Mouse (Mus musculus) heart, adult 2 months (tissue): ENCODE results near the gene Mip. TPM values are rescaled to one million over a fixed set of nuclear protein-coding genes. Genes with fewer than 3 reads are reported as not detected.
A peak's percentile ranks its signal among the peaks of the same experiment; 100 is the strongest.
"Not testable (repeated sequence)": the region's sequence is repeated elsewhere in the genome, so short reads cannot be mapped to it uniquely, and the experiment has no call there.

Source experiments
- DNase-seq, 2 experiments: peaks; one replicate each; pipeline ENCODE4 v3.0.0; 2021
- H3K27ac ChIP-seq: fragments of 200-600 bp; 2 replicates; pipeline ENCODE4 v1.8.1; 2022
- H3K27me3 ChIP-seq: fragments of 200-500 bp; 2 replicates; pipeline ENCODE4 v1.6.1; 2012; ENCODE audit warnings: mild to moderate bottlenecking, low read length, inconsistent platforms, mixed read lengths; ENCODE audit not compliant: control insufficient read depth, insufficient read depth
- H3K36me3 ChIP-seq: fragments of 200-500 bp; 2 replicates; pipeline ENCODE4 v1.6.1; 2012; ENCODE audit warnings: low read length, inconsistent platforms; ENCODE audit not compliant: control insufficient read depth, insufficient read depth
- H3K4me1 ChIP-seq: fragments of 200-500 bp; 2 replicates; pipeline ENCODE4 v1.6.1; 2011; ENCODE audit warnings: low read length; ENCODE audit not compliant: control insufficient read depth, insufficient read depth
- H3K4me3 ChIP-seq: fragments of 200-600 bp; 2 replicates; pipeline ENCODE4 v1.8.1; 2022
- H3K79me2 ChIP-seq: fragments of 200-500 bp; replicated peaks from 2 replicates; pipeline ENCODE4 v1.6.1; 2012; ENCODE audit warnings: mild to moderate bottlenecking, inconsistent platforms, low read length, moderate library complexity, mixed read lengths; ENCODE audit not compliant: control insufficient read depth, insufficient read depth
- H3K9ac ChIP-seq: fragments of 200-500 bp; 2 replicates; pipeline ENCODE4 v1.6.1; 2012; ENCODE audit warnings: low read depth, mild to moderate bottlenecking, control low read depth, inconsistent platforms, low read length, mixed read lengths
- CTCF ChIP-seq: fragments of 200-600 bp; IDR thresholded peaks from 2 replicates; pipeline ENCODE4 v1.8.1; 2022; ENCODE audit warnings: antibody characterized with exemption, mild to moderate bottlenecking, moderate library complexity
- EP300 ChIP-seq: fragments of 200-500 bp; IDR thresholded peaks from 2 replicates; pipeline ENCODE4 v1.6.1; 2011; ENCODE audit warnings: low read depth, low read length, control low read depth; ENCODE audit not compliant: insufficient read depth
- POLR2A ChIP-seq: fragments of 200-500 bp; IDR thresholded peaks from 2 replicates; pipeline ENCODE4 v1.6.1; 2011; ENCODE audit warnings: mild to moderate bottlenecking, low read depth, low read length, control low read depth; ENCODE audit not compliant: insufficient read depth
- WGBS: fragments of 180-500 bp; shearing (Covaris S2); methylation state at CpG from one replicate; pipeline ENCODE4 v1.1.7; 2018; 5-methylcytosine and 5-hydroxymethylcytosine counted together
- intact Hi-C: fragments of 180-260 bp; cut with DNase I; formaldehyde crosslinking; loops from one replicate; pipeline ENCODE4 v1.15.1; 2025
- polyA plus RNA-seq: library from polyadenylated mRNA; depleted of rRNA; stranded (reverse); fragments of >200 nt; gene quantifications from 2 replicates; pipeline ENCODE4 v1.2.3, GENCODE M21; 2012
- total RNA-seq, 2 experiments: library from RNA; stranded (reverse); gene quantifications; 2 replicates each; pipeline ENCODE4 v1.2.3; 2021

Gene Mip
- total and polyA plus RNA-seq, 3 experiments: not detected

DNA sequence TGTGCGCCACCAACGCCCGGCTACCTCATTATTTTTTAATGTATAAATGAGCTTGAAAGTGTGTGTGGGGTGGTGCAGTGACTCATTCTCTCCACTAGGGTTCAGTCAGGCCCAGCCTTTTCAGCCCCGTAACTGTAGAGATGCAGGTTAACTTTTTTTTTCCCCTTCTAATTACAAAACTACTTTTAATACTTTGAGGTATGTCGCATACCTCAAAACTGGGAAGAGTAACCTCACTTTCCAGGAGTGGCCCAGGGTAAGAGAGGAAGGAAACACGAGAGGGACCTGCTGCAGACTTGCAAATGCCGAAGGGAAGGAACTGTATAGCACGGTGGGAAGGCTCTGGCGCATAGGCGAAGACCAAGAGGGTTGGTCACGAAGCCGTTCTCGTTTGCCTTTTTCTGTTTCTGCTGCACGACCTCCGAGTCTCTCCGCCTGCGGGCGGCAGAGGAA lies 12.7 kb upstream of the Mip start:
- Histone ChIP-seq H3K9ac (peak overlapping the region; percentile 66), H3K27me3 (no peaks in the 10 kb centered on the region; the same call in 1 of the 2 replicates), H3K27ac (peak overlapping the region; percentile 2; the same call in 1 of the 2 replicates)

GRCm38 (mm10) chr10:128214112-128214511 lies 11.5 kb upstream of the Mip start:
- H3K79me2 ChIP-seq, H3K36me3 ChIP-seq, H3K27me3 ChIP-seq, H3K27ac ChIP-seq, H3K4me1 ChIP-seq, H3K9ac ChIP-seq, H3K4me3 ChIP-seq, intact Hi-C loops, DNase-seq: not testable (repeated sequence)
- WGBS: 90% methylated on average over 4 of the region's 4 CpGs

More for the DNA sequence above, 12.7 kb upstream of the Mip start:
- Histone ChIP-seq H3K4me1 (peaks cover 3% of the 10 kb centered on the region), H3K4me3 (peak overlapping the region; percentile 50), H3K79me2 (no peaks in the 10 kb centered on the region), H3K36me3 (no peaks in the 10 kb centered on the region)
- intact Hi-C loops: loop anchor here (1.0 kb wide), 2 partner anchors 19 to 71 kb away; partner anchors contain the start of gene Timeless
- 1% methylated on average over 18 of the region's 18 CpGs for WGBS
- peak; percentile 54 to 61 for DNase-seq
- TF ChIP-seq EP300 (peak; percentile 29; the same call in 1 of the 2 replicates), POLR2A (no peak), CTCF (peak; percentile 87)

DNA sequence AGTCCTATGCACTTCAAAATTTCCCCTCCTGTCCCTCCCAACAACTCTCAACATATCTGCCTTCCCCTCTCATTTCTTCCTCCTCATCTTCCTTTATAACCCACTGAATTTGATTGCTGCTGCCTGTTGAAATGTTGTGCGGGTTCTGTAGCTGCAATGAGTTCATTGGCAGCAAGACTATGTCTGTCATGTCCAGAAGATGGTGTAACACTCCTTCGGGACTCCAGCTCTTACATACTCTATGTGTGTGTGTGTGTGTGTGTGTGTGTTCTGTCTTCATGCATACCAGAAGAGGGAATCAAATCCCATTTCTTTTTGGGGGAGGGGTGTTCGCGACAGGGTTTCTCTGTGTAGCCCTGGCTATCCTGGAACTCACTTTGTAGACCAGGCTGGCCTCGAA lies 10.7 kb upstream of the Mip start:
- Histone ChIP-seq H3K4me1 (peaks cover 3% of the 10 kb centered on the region), H3K27me3 (no peaks in the 10 kb centered on the region; the same call in 1 of the 2 replicates), H3K27ac (no peak overlapping the region), H3K9ac (no peak overlapping the region), H3K79me2 (no peaks in the 10 kb centered on the region), H3K36me3 (no peaks in the 10 kb centered on the region), H3K4me3 (no peak overlapping the region)
- DNase-seq: no peak
- intact Hi-C loops: no loop called here
- 79% methylated on average over 5 of the region's 5 CpGs for WGBS
- no peak for TF ChIP-seq CTCF
- TF ChIP-seq EP300: no peak
- TF ChIP-seq POLR2A: no peak

DNA sequence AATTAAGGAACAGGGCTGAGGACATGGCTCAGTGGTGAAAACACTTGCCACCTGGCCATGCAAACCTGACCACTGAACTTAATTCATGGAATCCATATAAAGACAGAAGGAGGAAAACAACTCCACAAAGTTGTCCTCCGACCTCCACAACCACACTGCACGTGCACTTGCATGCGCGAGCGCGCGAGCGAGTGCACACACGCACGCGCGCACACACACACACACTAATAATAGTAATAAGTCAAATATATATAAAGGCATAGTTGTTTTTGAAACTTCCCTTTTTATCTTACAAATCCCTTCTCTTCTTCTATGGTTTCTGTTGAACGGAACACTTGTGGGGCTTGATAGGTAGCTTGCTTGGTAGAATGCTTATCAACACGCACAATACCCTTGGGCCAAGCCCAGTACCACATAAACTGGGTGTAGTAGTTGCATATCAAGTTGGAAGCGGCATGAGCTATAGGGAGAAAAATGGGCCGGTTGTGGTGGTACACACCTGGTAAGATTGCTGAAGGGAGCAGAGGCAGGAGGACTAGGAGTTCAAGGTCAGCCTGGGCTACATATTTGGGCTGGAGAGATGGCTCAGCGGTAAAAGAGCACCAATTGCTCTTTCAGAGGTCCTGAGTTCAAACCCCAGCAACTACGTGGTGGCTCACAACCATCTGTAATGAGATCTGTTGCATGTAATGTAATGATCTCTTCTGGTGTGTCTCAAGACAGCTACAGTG lies 7.1 kb upstream of the Mip start:
- Histone ChIP-seq H3K36me3 (no peaks in the 10 kb centered on the region), H3K79me2 (no peaks in the 10 kb centered on the region), H3K27ac (no peak overlapping the region), H3K27me3 (no peaks in the 10 kb centered on the region; the same call in 1 of the 2 replicates), H3K4me3 (no peak overlapping the region), H3K4me1 (no peaks in the 10 kb centered on the region), H3K9ac (no peak overlapping the region)
- WGBS: 91% methylated on average over 18 of the region's 18 CpGs
- TF ChIP-seq EP300: no peak
- TF ChIP-seq CTCF: no peak
- TF ChIP-seq POLR2A: no peak
- intact Hi-C loops: no loop called here
- DNase-seq: no peak

GRCm38 (mm10) chr10:128221533-128222286 lies 3.9 kb upstream of the Mip start:
- DNase-seq: peak in 1 of 2 experiments; percentile 24
- Histone ChIP-seq H3K4me1 (no peaks in the 10 kb centered on the region), H3K27ac (no peak overlapping the region), H3K27me3 (no peaks in the 10 kb centered on the region), H3K9ac (no peak overlapping the region), H3K79me2 (no peaks in the 10 kb centered on the region), H3K4me3 (no peak overlapping the region), H3K36me3 (no peaks in the 10 kb centered on the region)
- TF ChIP-seq EP300 (no peak), CTCF (peak; percentile 43), POLR2A (no peak)
- intact Hi-C loops: no loop called here
- 49% methylated on average over 16 of the region's 16 CpGs for WGBS

DNA sequence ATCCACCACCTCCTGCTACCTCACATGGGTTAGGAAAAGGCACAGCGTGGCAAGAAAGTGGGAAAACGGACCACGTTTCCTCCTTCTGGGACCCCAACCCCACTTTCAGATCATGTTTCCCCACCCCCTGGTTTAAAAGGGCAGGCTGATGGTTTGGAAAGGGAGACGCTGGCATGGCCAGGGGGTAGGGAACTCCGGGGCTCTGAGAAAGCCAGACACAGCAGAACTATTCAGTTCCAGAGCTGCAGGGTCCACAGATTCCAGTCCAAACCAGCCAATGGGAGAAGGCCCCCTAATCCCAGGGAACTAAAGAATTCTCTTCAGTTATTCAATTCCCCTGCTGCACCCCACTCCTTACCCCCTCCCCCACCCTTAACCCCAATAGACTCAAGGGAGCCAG lies 574 bp upstream of the Mip start:
- Histone ChIP-seq H3K4me1 (no peaks in the 10 kb centered on the region), H3K36me3 (no peaks in the 10 kb centered on the region), H3K79me2 (no peaks in the 10 kb centered on the region), H3K27me3 (no peaks in the 10 kb centered on the region), H3K9ac (no peak overlapping the region), H3K4me3 (no peak overlapping the region), H3K27ac (no peak overlapping the region)
- intact Hi-C loops: no loop called here
- no peak for DNase-seq
- TF ChIP-seq EP300 (no peak), POLR2A (no peak), CTCF (no peak)
- WGBS: 67% methylated on average over 5 of the region's 5 CpGs
